Mouse (Mus musculus): ENCODE data around the gene Clptm1.

The Clptm1 gene

DNA sequence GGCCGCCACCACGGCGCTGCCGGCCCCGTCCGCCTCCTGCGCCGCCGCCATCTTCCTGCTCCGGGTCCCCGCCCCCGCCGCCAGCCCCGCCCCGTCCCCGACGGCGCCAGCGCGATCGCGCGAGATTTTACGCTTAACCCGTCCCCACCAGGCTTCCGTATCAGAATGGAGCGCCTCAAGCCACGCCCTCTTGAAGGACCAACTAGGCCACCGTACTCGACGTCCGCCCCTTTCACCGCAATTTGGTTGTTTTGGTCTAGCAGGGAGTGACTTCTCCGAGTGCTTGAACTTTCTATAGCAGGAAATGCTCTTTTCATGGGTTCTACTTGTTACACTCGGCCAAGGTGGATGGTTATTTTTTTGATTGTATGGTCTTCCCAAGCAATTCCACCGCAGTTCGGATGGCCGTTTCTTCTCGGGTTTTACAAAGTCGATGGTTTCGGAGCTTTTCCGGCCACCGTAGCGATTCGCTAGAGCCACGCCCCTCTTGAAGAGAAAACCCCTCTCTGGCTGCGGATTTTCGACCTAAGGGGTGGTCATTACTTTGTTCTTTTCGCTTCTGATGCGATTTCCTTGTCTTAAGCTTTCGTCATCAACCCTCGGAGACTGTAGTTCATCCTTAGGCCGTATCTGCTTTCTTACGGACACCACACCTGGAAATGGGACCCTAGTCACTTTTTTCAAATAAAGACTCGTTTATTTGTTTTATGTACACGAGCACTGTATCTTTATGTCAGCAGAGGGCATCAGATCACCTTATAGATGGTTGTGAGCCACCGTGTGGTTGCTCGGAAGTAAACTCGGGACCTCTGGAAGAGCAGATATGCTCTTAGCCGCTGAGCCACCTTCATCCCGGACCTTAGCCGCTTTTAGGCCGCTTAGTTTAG, at the start of gene Clptm1:
TSS of gene Clptm1 (minus strand) at position 79 of the 887 bp plus-strand sequence.
- in situ Hi-C loops (cut with MseI, MboI) = loop anchor here in 1 of 2 experiments (5.0 kb wide), 1 partner anchor 37 kb away; no protein-coding TSS in a partner anchor

DNA sequence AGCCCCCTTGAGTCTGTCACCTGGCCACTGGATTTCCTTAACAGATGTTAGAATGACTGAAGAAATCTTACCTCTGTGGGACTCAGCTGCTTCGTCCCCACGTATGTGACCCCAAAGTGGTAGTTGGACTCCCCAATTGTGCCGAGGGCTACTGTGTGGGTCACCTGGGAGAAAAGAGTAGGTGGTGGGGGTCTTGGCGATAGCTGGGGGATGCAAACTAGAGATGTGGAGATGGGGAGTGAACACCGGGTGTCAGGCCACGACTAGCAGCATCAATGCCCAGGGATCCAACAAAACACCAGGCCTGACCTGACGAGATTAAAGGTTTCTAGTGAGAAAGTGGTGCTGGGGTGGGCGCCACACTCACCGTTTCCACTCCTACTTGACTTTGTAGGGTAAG, 48.8 kb upstream of the Clptm1 start:
- in situ Hi-C loops (cut with MseI, MboI) = no loop called here

DNA sequence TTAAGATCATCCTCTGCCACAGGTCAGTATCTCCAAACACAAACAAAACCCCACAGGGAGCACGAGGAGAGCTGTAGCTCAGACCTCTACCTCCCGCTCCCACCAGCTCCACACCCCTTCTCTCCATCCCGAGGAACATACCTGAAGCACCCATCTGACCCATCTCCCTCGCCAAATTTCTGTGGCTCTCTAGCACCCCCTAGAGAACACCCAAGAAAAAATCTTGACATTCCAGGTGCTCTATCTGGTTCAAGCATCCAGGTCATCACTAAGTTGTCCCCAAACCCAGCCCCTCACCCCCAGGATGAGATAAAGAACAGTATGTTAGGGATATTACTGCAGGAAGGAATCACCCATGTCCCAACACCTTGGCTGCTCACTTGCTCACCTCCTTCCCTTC, 48.4 kb upstream of the Clptm1 start:
- in situ Hi-C loops (cut with MseI, MboI) = no loop called here

DNA sequence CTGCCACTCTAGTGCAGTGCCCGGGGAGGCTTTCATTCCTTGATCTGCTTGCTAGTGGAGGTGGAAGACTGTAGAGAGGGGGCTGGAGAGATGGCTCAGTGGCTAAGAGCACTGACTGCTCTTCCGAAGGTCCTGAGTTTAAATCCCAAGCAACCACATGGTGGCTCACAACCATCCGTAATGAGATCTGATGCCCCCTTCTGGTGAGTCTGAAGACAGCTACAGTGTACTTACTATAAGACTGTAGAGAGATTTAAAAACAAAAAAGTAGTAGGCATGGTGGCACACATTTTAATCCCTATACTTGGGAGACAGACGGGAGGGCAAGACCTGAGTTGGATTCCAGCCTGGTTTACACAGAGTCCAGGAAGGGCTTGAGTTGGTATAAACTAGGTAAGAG, 47.6 kb upstream of the Clptm1 start:
- in situ Hi-C loops (cut with MseI, MboI) = no loop called here

DNA sequence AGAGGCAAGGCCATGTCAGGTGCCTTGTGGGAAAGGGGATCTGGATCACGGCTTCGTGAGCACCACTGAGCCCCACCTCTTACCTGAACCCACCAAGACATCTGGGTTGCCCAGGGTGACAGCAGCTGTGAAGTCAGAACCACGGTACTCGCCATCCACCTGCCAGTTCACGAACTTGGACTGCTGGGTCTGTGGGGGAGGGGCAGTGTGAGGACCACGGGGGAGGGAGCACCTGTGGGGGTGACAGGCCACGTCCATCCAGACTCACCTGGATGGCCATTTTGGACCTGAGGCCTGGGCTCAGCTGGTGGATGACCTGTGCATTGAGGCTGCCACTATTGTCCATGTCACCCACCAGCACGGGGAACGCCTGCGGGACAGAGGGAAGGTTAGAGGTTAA, 45.8 kb upstream of the Clptm1 start:
- in situ Hi-C loops (cut with MseI, MboI) = no loop called here

DNA sequence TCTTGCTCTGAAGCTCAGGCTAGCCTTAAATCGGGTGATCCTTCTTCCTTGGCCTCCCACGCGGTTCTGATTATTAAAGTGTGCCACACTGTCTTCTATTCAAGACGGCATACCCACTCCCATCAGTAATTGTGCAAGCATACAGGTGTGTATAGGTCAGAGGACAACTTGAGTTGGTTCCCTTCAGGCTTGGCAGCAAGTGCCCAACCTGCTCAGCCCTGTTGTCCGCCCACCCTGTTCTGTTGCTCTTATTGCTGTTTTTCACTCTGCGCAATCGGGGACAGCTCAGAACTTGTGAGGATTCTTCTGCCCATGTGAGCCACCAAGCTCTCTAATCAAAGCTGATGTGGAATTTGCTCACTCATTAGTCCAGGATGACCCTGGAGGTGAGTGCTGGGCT, 40.4 kb upstream of the Clptm1 start:
- in situ Hi-C loops (cut with MseI, MboI) = no loop called here

DNA sequence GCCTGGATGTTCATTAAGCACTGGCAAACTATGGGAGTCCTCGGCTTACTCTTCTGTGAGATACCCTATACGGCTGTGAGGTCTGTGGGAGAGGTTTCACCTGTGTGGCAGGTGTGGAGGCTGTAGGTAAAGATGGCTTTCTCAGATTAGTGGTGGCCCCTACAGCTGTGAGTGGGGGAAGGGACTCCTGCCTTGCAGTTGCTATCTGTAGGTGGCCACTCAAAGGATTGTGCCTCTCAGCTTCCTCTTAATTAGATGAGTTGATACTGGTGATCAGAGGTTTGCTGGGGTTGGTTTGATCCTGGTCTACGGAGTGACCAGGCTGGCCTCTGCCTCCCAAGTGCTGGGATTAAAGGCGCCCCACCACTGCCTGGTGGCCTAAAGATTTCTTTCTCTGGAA, 39.6 kb upstream of the Clptm1 start:
- in situ Hi-C loops (cut with MseI, MboI) = loop anchor here in 1 of 2 experiments (5.0 kb wide), 1 partner anchor 37 kb away; the partner anchor contains the start of gene Clptm1

DNA sequence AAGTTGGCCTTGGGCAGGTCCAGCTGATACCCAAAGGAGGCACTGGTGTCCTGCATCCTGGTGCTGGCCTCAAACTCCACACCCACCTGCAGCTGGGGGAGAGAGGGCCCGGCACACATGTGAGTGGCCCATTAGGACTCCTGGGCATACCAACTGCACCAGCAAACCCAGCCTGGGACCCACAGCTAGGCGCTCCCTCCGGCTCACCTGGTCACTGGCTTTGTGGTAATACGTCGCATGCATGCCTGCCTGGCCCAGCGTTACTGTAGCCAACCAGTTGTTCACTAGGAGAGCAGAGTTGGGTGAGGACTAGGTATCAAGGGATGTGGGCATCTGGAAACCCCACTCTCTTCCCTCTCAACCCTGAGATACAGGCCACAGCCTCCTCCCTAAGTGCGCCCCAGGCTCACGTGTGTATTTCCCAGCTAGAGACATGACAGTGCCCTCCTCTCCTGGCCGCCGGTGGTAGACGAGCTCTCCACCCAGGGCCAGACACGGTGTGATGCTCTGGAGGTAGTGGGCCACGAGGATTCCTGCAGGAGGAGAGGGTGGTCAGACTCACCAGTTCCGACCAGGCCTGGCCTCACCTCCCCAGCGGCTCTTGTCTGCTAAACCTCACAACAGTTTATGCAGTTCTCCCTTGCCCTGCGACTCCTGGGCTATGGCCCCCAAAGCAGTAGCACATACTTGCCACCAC, 38.2 kb upstream of the Clptm1 start:
- in situ Hi-C loops (cut with MseI, MboI) = loop anchor here in 1 of 2 experiments (5.0 kb wide), 1 partner anchor 36 kb away; the partner anchor contains the start of gene Clptm1

DNA sequence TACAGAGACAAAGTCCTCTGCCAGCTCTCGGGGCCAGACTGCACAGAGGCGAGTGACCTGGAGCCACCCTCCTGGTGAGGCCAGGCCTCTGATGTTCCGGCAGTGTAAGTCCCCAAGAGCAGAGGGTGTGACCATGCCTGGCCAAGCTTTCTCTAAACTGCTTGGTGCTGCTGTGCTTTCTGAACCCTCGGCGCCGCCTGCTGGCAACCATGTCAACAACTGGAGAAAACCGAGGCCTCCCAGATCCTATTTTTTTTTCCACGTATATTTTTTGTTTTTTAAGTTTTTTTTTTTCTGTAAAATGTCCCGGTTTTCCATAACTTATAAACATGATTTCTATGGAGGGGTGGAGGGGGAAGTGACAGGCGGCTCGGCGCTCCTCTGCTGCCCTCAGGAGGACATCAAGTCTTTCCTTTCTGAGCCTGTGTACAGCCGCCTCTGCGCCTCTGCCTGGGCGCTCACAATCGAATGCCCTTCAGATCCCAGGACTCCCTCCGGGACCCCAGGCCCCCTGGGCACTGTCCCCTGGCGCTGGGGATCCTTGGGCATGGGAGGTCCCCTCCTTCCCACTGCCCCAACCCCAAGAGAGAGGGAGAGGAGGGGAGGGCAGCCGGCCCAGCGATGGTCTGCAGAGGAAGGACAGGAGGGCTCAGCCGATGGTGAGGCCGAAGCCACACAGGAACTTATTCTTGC, 36.4 kb upstream of the Clptm1 start:
- in situ Hi-C loops (cut with MseI, MboI) = loop anchor here in 1 of 2 experiments (5.0 kb wide), 1 partner anchor 34 kb away; the partner anchor contains the start of gene Clptm1

DNA sequence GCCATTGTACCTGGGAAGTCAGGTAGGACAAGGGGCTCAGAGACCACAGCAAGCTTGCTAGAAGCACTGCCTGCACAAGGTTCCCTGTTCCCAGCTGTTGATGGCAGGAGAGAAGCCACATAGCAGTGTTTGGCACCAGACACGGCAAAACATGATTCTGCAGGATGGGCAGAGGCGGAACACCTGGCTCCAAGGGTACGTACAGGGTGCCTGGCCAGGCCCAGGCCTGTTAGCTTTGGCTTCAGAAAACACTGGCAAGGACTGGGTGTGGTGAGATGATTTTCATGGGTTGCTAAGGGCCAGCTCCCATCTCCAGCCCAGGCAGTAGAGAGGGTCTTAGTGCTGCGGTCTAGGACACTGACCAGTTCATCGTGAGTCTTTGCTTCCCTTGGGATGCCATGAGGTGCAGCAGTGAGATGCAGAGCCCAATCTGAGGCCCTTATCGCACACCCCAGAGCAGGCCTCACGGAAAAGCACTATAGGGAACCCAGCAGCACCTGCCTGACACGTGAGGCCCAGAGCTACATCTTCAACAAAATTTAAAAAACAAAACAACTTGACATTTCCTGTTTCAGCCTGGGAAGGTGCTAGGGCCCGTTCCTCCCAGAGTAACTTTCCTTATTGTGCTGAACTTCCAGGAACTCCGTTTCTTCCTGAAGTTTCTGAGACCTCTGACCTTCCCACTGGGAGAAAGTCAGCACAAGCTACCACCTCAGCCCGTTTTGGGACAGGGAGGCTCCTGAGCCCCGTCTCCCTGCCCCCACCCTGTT, 35.7 kb upstream of the Clptm1 start:
- in situ Hi-C loops (cut with MseI, MboI) = loop anchor here in 1 of 2 experiments (5.0 kb wide), 1 partner anchor 33 kb away; the partner anchor contains the start of gene Clptm1

DNA sequence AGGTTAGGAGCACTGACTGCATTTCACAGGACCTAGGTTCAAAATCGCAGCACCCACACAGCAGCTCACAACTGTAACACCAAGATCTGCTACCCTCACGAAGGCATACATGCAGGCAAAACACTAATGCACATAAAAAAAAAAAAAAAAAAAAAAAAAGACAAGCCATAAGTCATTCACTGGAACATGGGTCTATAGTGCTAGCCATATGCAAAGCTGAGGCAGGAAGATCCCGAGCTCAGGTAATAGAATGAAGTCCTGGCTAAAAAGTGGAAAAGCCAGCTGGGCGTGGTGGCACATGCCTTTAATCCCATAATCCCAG, 35.0 kb upstream of the Clptm1 start:
- in situ Hi-C loops (cut with MseI, MboI) = loop anchor here in 1 of 2 experiments (5.0 kb wide), 1 partner anchor 32 kb away; the partner anchor contains the start of gene Clptm1

DNA sequence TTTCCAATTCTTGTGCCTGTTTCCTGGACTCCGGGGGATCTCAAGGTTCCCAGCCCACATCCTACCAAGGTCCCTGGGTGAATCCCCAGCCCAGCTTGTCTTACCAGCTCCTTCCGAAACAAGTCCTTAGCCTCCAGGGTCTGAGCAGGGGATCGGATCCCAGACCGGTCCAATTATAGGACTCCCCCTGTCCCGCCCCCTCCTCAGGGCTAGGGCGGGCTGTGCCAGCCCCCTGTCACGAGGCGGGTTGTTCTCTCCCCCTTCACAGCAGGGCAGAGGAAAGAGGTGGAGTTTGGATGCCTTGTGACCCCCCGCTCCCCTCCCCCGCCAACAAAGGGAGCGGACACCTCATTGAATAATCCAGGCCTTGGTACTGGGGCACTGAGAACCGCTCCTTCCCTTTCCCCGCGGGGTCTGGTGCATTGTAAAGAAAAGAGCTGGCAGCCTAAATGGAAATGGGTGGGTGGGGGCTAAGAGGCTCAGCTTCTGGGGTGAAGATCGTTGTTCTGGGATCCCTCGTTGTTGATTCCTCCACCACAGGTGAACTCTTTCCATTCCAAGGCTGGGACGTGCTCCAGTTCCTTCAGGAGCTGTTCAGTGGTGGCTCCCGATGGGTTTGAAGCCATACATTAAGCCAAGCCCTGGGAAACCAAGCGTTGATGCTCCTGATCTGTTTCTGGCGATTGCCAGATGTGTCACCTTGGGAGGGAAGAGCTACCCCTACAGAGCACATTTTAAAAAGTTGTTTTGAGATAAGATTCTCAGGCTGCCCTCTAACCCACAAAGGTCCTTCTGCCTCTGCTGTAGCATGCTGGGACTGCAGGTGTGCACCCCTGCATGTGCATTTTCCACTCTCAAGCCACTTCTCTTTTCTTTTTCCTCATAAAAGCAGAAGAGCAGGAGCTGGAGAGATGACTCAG, 34.3 kb upstream of the Clptm1 start, which contains the start of gene Apoe:
TSS of gene Apoe (minus strand) at position 282 of the 920 bp plus-strand sequence.
- in situ Hi-C loops (cut with MseI, MboI) = no loop called here

DNA sequence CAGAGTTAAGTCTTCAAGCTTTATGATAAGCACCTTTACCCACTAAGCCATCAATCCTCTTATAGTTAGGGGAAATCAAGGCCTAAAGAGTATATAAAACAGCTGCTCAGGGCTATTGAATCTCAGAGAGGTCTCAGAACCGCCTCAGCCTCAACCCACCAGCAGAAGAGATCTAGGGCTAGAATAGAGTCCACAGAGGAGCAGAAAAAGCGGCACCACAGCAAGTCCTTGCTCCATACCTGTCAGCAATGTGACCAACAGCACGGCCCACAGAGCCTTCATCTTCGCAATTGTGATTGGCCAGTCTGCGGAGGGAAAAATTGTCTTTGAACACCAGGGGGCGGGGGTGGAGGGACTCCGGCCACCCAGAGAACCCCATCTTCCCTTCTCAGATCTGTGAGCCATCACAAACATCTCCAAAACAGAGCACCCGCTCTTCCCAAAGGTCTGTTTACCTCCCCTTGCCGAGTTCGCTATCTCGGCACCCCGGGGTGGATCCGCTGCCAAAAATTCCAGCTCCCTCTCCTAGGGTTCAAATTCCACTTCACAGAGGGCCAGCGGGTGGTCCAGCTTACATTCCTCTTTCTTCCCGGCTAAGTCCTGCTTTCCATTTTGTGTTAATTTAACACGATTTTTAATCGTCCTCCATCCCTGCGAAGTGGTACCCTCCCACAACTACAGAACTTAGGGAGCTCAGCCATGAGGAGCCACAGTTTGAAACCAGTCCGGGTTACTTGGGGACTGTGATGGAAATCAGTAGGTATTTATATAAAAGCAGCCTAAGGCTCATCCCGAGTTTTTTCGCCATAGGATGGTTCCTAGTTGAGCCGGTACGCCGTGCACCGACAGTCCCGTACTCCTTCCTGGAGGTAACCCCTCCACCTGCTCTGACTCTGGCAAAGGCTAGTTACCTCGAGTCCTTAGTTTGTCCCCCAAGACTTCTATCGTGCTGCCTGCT, 33.4 kb upstream of the Clptm1 start:
- in situ Hi-C loops (cut with MseI, MboI) = no loop called here

DNA sequence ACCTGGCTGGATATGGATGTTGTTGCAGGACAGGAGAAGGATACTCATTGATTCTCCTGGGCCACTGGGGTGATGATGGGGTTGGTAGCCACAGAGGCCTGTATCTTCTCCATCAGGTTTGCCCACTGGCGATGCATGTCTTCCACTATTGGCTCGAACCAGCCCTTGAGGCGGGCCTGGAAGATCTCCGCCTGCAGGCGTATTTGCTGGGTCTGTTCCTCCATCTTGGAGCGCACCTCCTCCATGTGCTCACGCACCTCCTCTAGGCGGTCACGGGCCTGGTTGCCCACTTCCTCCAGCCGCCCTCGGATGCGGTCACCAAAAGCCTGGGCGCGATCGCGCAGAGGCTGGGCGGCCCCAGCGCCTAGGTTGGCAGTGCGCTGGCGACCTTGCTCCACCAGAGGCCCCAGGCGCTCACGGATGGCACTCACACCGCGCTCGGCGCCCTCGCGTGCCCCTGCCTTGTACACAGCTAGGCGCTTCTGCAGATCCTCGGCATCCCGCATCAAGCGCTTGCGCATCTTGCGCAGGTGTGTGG, 31.6 kb upstream of the Clptm1 start:
- in situ Hi-C loops (cut with MseI, MboI) = no loop called here

DNA sequence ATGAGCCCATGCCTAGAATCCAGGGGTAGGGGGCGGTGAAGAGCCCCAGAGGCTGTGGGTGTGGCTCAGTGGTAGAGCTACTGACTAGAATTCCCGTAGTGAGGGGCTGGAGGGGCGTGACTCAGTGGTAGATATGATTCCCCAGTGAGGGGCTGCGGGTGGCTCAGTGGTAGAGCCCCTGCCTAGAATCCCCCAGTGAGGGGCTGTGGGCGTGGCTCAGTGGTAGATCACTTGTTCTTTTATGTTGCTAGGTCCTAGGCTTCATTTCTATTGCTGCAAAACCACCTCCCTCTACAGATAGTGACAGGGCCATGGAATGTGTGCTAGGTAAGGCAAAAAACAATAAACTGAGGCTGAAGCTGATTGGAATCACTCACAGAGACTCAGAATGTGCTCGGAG, 31.0 kb upstream of the Clptm1 start:
- in situ Hi-C loops (cut with MseI, MboI) = no loop called here

DNA sequence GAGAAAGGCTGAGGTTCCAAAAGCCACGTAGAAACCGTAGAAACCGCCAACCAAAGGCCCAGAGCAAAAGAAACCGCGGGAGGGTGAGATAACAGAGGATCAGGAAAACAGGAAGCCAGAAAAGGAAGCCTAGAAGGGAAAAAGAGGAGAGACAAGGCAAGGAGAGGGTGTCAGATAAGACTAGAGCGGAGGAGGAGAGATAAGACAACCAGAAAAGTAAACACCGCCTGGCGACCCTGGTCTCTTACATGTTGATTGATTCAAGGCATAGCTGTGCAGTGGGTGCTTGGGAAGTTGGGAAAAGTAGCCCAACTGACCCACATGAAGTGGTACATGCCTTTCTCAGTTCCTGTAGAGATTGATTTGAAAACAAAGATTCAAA, 30.4 kb upstream of the Clptm1 start:
- in situ Hi-C loops (cut with MseI, MboI) = no loop called here

DNA sequence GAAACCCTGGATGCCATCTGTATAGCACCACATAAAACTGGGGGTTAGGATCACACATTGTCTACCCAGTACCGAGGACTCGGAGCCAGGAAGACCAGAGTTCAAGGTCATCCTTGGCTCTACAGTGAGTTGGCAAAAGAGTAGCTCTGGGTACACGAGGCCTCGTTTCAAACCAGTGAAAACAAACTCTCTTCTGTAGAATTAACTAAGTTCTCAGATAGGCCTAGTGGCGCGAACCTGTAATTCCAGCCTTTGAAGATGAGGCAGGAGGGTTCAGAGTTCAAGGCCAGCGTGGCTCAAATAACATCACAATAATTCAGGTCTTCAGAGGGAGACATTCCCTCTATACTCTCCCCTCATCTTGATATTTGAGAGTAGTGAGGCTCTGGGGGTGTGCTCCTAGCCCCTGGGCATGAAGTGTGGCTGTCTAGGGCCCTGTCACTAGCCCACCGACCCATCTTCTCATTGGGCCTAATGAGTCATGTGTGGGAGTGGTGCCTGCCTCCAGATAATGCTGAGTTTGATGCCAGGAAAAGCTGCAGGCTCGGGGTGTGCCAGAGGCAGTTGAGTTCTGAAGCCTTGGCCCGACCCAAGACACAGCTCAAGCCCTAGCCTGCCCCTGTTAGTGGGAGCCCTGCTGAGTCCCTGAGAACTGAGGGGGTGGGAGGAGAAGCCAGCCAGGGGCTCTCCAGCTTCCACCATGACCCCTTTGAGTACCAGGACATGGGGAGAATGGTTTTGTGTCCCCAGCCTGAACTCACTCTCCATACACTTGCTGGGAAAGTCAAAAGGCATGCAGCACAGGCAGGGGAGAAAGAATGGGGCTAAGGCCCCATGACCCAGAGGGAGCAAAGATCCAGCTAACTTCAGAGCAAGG, 29.7 kb upstream of the Clptm1 start:
- in situ Hi-C loops (cut with MseI, MboI) = no loop called here

DNA sequence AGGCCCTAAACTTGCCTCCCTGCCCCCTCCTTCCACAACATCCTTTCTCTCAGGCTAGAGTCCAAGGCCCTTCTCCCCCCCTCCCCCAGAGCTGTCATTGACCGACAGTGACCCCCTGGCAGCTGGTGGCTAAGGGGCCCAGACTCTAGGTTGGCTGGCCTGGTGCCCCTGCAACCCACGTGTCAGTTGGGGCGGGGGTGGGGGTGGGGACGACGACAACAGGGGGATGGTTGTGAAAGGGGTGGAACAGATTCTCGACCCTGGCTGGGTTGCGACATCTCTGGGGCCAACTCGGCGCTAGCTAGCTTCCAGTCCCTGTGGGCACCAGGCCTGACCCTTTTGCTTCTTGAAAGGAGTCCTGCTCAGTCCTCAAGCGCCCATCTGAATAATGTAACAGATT, 28.6 kb upstream of the Clptm1 start:
- in situ Hi-C loops (cut with MseI, MboI) = no loop called here

Measured in mouse trophoblast stem cell (cell line).